Mouse (Mus musculus) C2C12 (cell line): Measurements from ENCODE around the gene Rab5a.

Source experiments
- CTCF ChIP-seq: IDR thresholded peaks from one replicate; pipeline ENCODE4 v1.5.1; 2011; ENCODE audit not compliant: control insufficient read depth, insufficient read depth, insufficient read length
- FOSL1 ChIP-seq: IDR thresholded peaks from one replicate; pipeline ENCODE4 v1.8.0; 2011; ENCODE audit warnings: mild to moderate bottlenecking, low read length; ENCODE audit not compliant: poor library complexity, insufficient read depth, severe bottlenecking
- MAX ChIP-seq: IDR thresholded peaks from one replicate; pipeline ENCODE4 v1.6.1; 2011; ENCODE audit warnings: mild to moderate bottlenecking, control low read depth
- MYOD1 ChIP-seq: IDR thresholded peaks from one replicate; pipeline ENCODE4 v1.6.1; 2011; ENCODE audit warnings: low read depth; ENCODE audit not compliant: control insufficient read depth, insufficient read length
- USF1 ChIP-seq: IDR thresholded peaks from one replicate; pipeline ENCODE4 v1.6.1; 2011; ENCODE audit warnings: low read depth, mild to moderate bottlenecking, control low read depth, moderate library complexity

DNA sequence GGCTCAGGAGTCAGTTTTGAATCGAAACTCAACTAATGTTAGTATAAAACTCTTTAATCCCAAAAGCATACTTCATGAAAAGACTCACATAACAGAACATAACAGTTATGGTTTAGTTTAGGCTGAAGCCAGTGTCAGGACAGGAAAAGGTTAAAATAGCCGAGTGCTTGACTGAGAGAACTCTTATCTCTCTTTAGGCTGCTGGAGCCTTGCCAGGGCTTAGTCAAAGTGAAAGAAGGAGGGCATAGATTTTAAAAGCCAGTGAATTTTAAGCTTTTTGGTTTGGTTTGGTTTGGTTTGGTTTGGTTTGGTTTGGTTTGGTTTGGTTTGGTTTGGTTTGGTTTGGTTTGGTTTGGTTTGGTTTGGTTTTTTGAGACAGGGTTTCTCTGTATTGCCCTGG lies 53.4 kb downstream of the Rab5a start:
- no peak for TF ChIP-seq CTCF
- TF ChIP-seq MAX, result no peak
- no peak for TF ChIP-seq MYOD1
- no peak for TF ChIP-seq FOSL1
- TF ChIP-seq USF1, result no peak
